Mouse (Mus musculus) embryonic facial prominence, embryonic 15.5 days (tissue): ENCODE data around the gene Rabep2. TPM values are rescaled to one million over a fixed set of nuclear protein-coding genes. Genes with fewer than 3 reads are reported as not detected.

Experiments used
- ATAC-seq: fragments of 200-750 bp; cut with Nextera tagmentation; 2 replicates; pipeline ENCODE4 v1.8.0; 2017; ENCODE audit warnings: low read depth, moderate TSS enrichment; ENCODE audit not compliant: insufficient number of reproducible peaks, low FRiP score, low TSS enrichment
- H3K27ac ChIP-seq: fragments of 300-500 bp; sonication (generic); replicated peaks from 2 replicates; pipeline ENCODE4 v1.5.1; 2015; ENCODE audit warnings: mild to moderate bottlenecking, inconsistent platforms
- H3K27me3 ChIP-seq: fragments of 300-500 bp; sonication (generic); 2 replicates; pipeline ENCODE4 v1.6.1; 2015; ENCODE audit warnings: inconsistent platforms
- H3K36me3 ChIP-seq: fragments of 300-500 bp; sonication (generic); 2 replicates; pipeline ENCODE4 v1.6.1; 2015; ENCODE audit warnings: mild to moderate bottlenecking, inconsistent platforms
- H3K4me1 ChIP-seq: fragments of 300-500 bp; sonication (generic); 2 replicates; pipeline ENCODE4 v1.6.1; 2015; ENCODE audit warnings: inconsistent platforms
- H3K4me2 ChIP-seq: fragments of 300-500 bp; sonication (generic); replicated peaks from 2 replicates; pipeline ENCODE4 v1.6.1; 2015; ENCODE audit warnings: mild to moderate bottlenecking, inconsistent platforms
- H3K4me3 ChIP-seq: fragments of 300-500 bp; sonication (generic); replicated peaks from 2 replicates; pipeline ENCODE4 v1.5.1; 2015; ENCODE audit warnings: mild to moderate bottlenecking, inconsistent platforms
- H3K9ac ChIP-seq: fragments of 300-500 bp; sonication (generic); 2 replicates; pipeline ENCODE4 v1.6.1; 2015; ENCODE audit warnings: inconsistent platforms
- H3K9me3 ChIP-seq: fragments of 300-500 bp; sonication (generic); replicated peaks from 2 replicates; pipeline ENCODE4 v1.6.1; 2016; ENCODE audit warnings: inconsistent platforms
- WGBS: fragments of 180-500 bp; shearing (Covaris S2); methylation state at CpG from one replicate; pipeline ENCODE4 v1.1.7; 2015; 5-methylcytosine and 5-hydroxymethylcytosine counted together
- polyA plus RNA-seq: library from polyadenylated mRNA; unstranded; fragments of >200 nt; fragmentation: Nextera tagmentation; extraction: Ambion mirVana; gene quantifications from 2 replicates; pipeline ENCODE4 v1.2.1, GENCODE M21; 2015

The Rabep2 gene
- polyA plus RNA-seq, 1 experiment from 2014 or later, result 38.1 TPM

DNA sequence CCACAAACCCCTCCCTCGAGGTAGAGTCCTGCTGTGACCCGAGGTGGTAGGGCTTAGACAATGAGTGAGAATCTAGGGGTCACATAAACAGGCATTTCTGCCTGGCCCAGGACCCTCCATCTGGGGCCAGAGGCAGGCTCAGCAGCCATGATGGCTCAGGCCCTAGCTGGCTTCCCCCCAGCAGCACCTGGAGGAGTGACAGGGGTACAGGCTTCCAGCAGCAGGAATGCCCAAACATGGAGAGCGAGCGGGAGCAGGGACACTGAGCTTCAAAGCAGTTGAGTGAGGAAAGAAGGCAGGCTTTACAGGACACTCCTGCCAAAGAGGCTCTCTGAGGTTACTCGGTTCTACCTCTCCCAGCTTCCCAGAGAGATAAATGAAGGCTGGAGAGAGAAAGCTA, 36.3 kb downstream of the Rabep2 start:
- Histone ChIP-seq H3K27ac (peak overlapping the region; percentile 48; the same call in 1 of the 2 replicates), H3K9me3 (no peaks in the 10 kb centered on the region), H3K4me2 (no peak overlapping the region), H3K4me1 (peaks cover 19% of the 10 kb centered on the region), H3K36me3 (peaks cover 36% of the 10 kb centered on the region), H3K27me3 (no peaks in the 10 kb centered on the region), H3K9ac (0 out of 2 replicates have a peak overlapping the region, but pooled peaks have one; percentile 6), H3K4me3 (no peak overlapping the region)
- no peak for ATAC-seq
- WGBS, result 45% methylated on average over 5 of the region's 5 CpGs

- Histone ChIP-seq H3K27me3 (no peaks in the 10 kb centered on the region), H3K4me2 (no peak overlapping the region), H3K36me3 (peaks cover 42% of the 10 kb centered on the region), H3K4me3 (no peak overlapping the region), H3K9ac (no peak overlapping the region), H3K4me1 (peaks cover 19% of the 10 kb centered on the region), H3K9me3 (no peaks in the 10 kb centered on the region), H3K27ac (peak overlapping the region; percentile 48; the same call in 1 of the 2 replicates)
- WGBS, result 53% methylated on average over 7 of the region's 7 CpGs
- peak; percentile 32; the same call in 1 of the 2 replicates for ATAC-seq
These were observed 36.9 kb downstream of the Rabep2 start for GRCm38 (mm10) chr7:126465246-126466030.

DNA sequence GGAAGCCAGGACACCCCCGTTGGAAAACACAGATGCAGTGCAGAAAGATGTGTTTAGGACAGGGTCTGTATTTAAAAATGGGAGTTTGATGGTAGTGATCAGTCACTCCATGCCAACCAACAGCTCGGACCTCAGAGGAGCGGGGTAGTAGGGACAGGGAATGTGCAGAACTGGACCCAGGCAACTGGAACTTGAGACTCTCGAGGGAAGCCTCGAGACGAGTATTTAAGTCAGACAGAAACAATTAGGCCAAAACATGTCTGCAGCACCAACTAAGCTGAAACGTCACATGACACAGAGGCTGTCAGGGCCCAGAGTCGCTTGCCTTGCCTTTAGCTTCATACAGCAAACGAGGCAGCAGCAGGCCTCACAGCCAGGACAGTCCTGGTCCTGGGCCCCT, 37.6 kb downstream of the Rabep2 start:
- Histone ChIP-seq H3K36me3 (peaks cover 47% of the 10 kb centered on the region), H3K9me3 (no peaks in the 10 kb centered on the region), H3K4me1 (peaks cover 15% of the 10 kb centered on the region), H3K27ac (peak overlapping the region; percentile 52; the same call in 1 of the 2 replicates), H3K4me2 (no peak overlapping the region), H3K4me3 (no peak overlapping the region), H3K27me3 (no peaks in the 10 kb centered on the region), H3K9ac (no peak overlapping the region)
- 53% methylated on average over 9 of the region's 9 CpGs for WGBS
- no peak for ATAC-seq

DNA sequence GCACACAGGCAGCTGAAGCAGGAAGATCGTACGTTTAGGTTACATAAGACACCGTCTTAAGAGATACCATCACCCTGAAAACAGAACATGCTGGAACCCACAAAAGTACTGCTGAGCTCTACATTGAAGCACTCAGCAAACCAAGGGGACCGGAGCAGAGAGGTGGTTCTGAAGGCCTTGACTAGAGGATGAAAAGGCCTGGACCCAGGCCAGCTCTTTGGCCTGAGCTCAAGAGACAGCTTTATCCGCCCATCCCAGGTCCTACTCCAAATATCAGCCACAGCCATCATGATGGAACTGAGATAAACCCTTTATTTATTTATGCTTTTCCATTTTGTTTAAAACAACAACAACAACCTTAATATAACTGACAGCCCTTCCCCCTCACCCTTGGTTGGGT, 38.1 kb downstream of the Rabep2 start:
- Histone ChIP-seq H3K36me3 (peaks cover 53% of the 10 kb centered on the region), H3K9me3 (no peaks in the 10 kb centered on the region), H3K4me3 (no peak overlapping the region), H3K27ac (peak overlapping the region; percentile 52; the same call in 1 of the 2 replicates), H3K9ac (no peak overlapping the region), H3K4me2 (no peak overlapping the region), H3K27me3 (no peaks in the 10 kb centered on the region), H3K4me1 (peaks cover 15% of the 10 kb centered on the region)
- 87% methylated on average over 5 of the region's 5 CpGs for WGBS
- ATAC-seq, result no peak

DNA sequence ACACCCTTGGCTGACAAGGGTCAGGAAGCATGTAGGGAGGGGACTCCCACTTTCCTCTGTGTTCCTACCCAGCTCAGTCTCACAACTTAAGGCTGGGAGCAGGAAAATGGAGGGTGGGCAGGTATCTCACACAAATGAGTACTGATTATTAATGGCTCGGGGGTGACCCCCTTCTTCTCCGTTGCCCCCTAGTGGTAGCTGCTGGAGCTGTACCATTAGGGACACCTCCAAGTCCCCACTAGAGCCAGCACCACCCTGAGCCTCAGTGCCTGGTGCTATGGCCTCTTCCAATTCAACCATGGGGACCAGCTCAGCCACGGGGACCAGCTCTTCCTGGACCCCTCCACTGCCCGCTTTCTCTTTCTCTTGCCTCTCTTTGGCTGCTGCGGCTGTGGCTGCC, 38.7 kb downstream of the Rabep2 start:
- Histone ChIP-seq H3K9me3 (no peaks in the 10 kb centered on the region), H3K9ac (no peak overlapping the region), H3K36me3 (peaks cover 59% of the 10 kb centered on the region), H3K4me3 (no peak overlapping the region), H3K27me3 (no peaks in the 10 kb centered on the region), H3K4me2 (no peak overlapping the region), H3K27ac (no peak overlapping the region), H3K4me1 (peaks cover 19% of the 10 kb centered on the region)
- ATAC-seq, result no peak
- 65% methylated on average over 5 of the region's 5 CpGs for WGBS

DNA sequence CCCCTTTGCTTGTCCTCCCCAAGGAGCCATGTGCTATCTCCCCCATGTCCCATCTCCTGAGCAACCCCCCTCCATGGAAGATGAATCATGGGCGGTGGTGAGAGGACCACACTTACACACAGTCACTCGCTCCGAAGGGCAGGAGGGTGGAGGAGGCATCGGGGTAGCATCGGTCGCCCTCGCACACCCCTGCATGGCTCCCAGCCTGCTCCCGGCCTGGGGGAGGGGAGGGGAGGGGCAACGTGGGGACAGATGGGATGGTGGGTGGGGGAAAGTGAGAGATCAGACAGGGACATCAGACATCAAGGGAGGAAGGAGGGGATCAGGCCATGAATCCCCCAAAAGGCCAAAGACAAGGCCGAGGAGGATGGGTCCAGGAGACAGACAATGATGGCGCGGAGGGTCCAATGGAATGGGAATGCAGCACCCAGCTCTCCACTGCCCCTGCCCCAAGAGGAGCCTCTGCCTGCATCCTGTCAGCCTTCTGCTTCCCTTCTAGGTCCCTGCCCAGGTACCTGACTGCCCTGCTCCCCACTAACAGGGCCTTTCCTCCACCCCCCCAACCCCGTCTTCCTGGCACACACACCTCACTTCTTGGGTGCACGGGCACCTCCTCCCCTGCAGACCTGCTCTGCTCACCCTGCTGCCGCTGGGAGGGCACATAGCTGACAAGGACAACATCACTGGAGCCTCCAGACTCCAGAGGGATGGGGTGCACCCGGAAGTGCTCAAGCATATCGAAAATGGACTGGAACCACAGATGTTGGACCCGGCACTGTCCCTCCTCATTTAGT, 39.5 kb downstream of the Rabep2 start:
- Histone ChIP-seq H3K27ac (no peak overlapping the region), H3K27me3 (no peaks in the 10 kb centered on the region), H3K4me3 (no peak overlapping the region), H3K4me1 (peaks cover 26% of the 10 kb centered on the region), H3K9me3 (no peaks in the 10 kb centered on the region), H3K4me2 (no peak overlapping the region), H3K9ac (no peak overlapping the region), H3K36me3 (peaks cover 64% of the 10 kb centered on the region)
- no peak for ATAC-seq
- 88% methylated on average over 18 of the region's 18 CpGs for WGBS

DNA sequence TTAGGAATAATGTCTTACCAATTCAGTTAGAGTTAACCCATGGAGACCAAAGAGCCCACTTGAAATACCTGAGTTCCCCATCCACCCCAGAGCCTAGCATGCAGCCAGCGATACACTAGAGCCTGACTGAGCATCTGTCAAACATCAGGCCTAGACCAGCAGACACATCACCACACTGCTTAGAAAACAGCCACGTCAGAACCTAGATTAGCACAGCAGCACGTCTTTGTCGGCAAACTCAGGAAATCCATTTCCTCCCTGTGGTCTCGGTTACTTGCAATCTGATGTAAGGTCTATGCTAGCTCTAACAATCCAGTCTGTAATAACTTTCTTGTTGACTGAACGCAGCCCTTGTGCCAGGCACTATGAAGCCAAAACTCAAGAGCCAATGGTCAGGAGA, 41.5 kb downstream of the Rabep2 start:
- no peaks in the 10 kb centered on the region for H3K9me3 ChIP-seq
- H3K4me1 ChIP-seq, result peaks cover 34% of the 10 kb centered on the region
- H3K27ac ChIP-seq, result no peak overlapping the region
- H3K27me3 ChIP-seq, result no peaks in the 10 kb centered on the region
- WGBS, result 66% methylated on average over 6 of the region's 6 CpGs
- H3K9ac ChIP-seq, result no peak overlapping the region
- no peak for ATAC-seq
- H3K4me2 ChIP-seq, result no peak overlapping the region
- H3K36me3 ChIP-seq, result peaks cover 64% of the 10 kb centered on the region
- H3K4me3 ChIP-seq, result no peak overlapping the region

GRCm38 (mm10) chr7:126471361-126471760, 42.8 kb downstream of the Rabep2 start:
- ATAC-seq, result no peak
- Histone ChIP-seq H3K4me3 (no peak overlapping the region), H3K4me1 (peaks cover 32% of the 10 kb centered on the region), H3K27ac (no peak overlapping the region), H3K9me3 (no peaks in the 10 kb centered on the region), H3K27me3 (no peaks in the 10 kb centered on the region), H3K9ac (no peak overlapping the region), H3K4me2 (no peak overlapping the region), H3K36me3 (peaks cover 64% of the 10 kb centered on the region)
- 93% methylated on average over 5 of the region's 5 CpGs for WGBS

- H3K4me2 ChIP-seq, result no peak overlapping the region
- H3K27me3 ChIP-seq, result no peaks in the 10 kb centered on the region
- peaks cover 29% of the 10 kb centered on the region for H3K4me1 ChIP-seq
- no peak overlapping the region for H3K4me3 ChIP-seq
- H3K27ac ChIP-seq, result no peak overlapping the region
- H3K9ac ChIP-seq, result no peak overlapping the region
- no peak for ATAC-seq
- 82% methylated on average over 4 of the region's 4 CpGs for WGBS
- no peaks in the 10 kb centered on the region for H3K9me3 ChIP-seq
- peaks cover 59% of the 10 kb centered on the region for H3K36me3 ChIP-seq
These were observed 43.3 kb downstream of the Rabep2 start for GRCm38 (mm10) chr7:126471853-126472252.

- no peaks in the 10 kb centered on the region for H3K27me3 ChIP-seq
- no peak for ATAC-seq
- peaks cover 28% of the 10 kb centered on the region for H3K4me1 ChIP-seq
- H3K9ac ChIP-seq, result no peak overlapping the region
- no peak overlapping the region for H3K27ac ChIP-seq
- peaks cover 54% of the 10 kb centered on the region for H3K36me3 ChIP-seq
- no peak overlapping the region for H3K4me2 ChIP-seq
- 84% methylated on average over 13 of the region's 13 CpGs for WGBS
- no peak overlapping the region for H3K4me3 ChIP-seq
- H3K9me3 ChIP-seq, result no peaks in the 10 kb centered on the region
These were observed 43.7 kb downstream of the Rabep2 start for GRCm38 (mm10) chr7:126472306-126472705.

- Histone ChIP-seq H3K9ac (no peak overlapping the region), H3K27ac (no peak overlapping the region), H3K9me3 (no peaks in the 10 kb centered on the region), H3K36me3 (peaks cover 50% of the 10 kb centered on the region), H3K4me1 (peaks cover 28% of the 10 kb centered on the region), H3K4me3 (no peak overlapping the region), H3K27me3 (no peaks in the 10 kb centered on the region), H3K4me2 (no peak overlapping the region)
- no peak for ATAC-seq
- 92% methylated on average over 16 of the region's 16 CpGs for WGBS
These were observed 44.2 kb downstream of the Rabep2 start for GRCm38 (mm10) chr7:126472713-126473112.
